Mouse (Mus musculus): Measurements from ENCODE around the gene Prickle3. TPM values are rescaled to one million over a fixed set of nuclear protein-coding genes. Genes with fewer than 3 reads are reported as not detected.

Gene Prickle3
- polyA plus RNA-seq, 1 experiment from 2014 or later: 11.1 TPM

DNA sequence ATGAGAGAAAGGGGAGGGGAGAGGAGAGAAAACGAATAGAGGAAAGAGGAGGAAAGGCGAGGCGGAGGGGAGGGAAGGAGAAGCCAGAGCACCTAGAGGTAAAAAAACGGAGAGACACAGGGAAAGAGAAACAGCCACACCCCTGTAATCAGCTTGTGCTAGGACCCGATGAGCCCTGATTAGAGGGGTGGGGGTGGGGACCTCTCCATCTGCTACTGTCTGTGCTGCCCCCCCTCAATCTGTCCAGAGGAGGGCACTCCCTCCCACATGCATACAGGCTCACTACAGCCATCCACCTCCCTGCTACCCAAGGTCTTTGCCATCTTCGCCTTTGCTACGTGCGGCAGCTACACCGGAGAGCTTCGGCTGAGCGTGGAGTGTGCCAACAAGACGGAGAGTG lies 16.3 kb upstream of the Prickle3 start:
- peaks cover 5% of the 10 kb centered on the region; the same call in 1 of the 2 replicates for H3K27me3 ChIP-seq (ENCODE audit: control insufficient read depth, insufficient read depth, low read length)
- no peak overlapping the region for H3K9ac ChIP-seq (ENCODE audit: low read length)
- H3K27ac ChIP-seq (ENCODE audit: low read length): no peak overlapping the region
- H3K4me3 ChIP-seq (replicated peaks; ENCODE audit: low read length): no peak overlapping the region
- WGBS: 26% methylated on average over 12 of the region's 12 CpGs
- ATAC-seq (ENCODE audit: insufficient read depth, low FRiP score): no peak
- no peak overlapping the region for H3K4me2 ChIP-seq (ENCODE audit: low read depth, low read length)
- H3K36me3 ChIP-seq (ENCODE audit: control insufficient read depth, insufficient read depth, low read length): no peaks in the 10 kb centered on the region
- H3K4me1 ChIP-seq (ENCODE audit: control insufficient read depth, insufficient read depth, low read length): no peaks in the 10 kb centered on the region
- no peaks in the 10 kb centered on the region for H3K9me3 ChIP-seq (replicated peaks; ENCODE audit: control insufficient read depth, low read length)

DNA sequence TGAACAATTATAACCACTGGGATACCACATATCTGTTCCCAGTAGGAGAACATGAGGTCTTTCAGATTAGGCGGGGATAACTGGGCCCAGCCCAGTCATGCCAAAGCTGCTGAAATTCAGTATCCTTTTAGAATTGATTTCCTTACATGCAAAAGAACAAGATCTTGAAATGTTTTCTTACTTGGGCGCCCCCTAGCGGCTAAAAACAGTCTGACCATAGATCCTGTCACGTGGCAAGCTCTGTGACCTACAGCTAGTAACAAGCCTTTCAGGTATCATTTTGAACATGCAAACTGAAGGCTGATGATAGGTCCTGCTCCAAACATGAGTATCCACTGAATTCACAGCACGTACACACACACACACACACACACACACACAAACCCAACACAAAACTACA lies 11.7 kb upstream of the Prickle3 start:
- no peaks in the 10 kb centered on the region for H3K36me3 ChIP-seq (ENCODE audit: control insufficient read depth, insufficient read depth, low read length)

DNA sequence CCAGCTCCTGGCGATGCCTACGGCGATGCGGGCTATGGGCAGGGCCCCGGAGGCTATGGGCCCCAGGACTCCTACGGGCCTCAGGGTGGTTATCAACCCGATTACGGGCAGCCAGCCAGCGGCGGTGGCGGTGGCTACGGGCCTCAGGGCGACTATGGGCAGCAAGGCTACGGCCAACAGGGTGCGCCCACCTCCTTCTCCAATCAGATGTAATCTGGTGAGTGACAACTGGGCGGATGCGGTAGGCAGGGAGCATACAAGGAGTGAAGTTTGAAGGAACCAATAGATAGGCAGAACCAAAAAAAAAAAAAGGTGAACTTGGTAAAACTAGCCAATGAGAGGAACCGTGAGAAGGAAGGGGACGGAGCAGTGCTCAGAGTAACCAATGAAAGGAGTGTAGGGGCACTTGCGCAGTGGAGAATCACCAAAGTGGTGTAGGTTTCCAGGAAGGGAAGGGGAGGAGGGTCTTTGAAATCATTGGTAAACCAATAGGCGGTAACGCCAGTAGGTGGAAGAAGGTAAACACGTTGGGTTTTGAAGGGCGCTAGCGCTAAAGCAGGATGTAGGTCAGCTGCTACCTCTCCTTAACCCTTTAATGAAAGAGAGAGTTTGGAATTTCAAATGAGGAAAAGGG lies 8.3 kb upstream of the Prickle3 start:
- peak overlapping the region; percentile 86 for H3K9ac ChIP-seq (ENCODE audit: low read length)
- H3K27ac ChIP-seq (ENCODE audit: low read length): peak overlapping the region; percentile 82
- peak overlapping the region; percentile 52 for H3K4me2 ChIP-seq (ENCODE audit: low read depth, low read length)
- no peaks in the 10 kb centered on the region for H3K27me3 ChIP-seq (ENCODE audit: control insufficient read depth, insufficient read depth, low read length)
- WGBS: 16% methylated on average over 25 of the region's 25 CpGs
- no peaks in the 10 kb centered on the region for H3K9me3 ChIP-seq (replicated peaks; ENCODE audit: control insufficient read depth, low read length)
- H3K36me3 ChIP-seq (ENCODE audit: control insufficient read depth, insufficient read depth, low read length): no peaks in the 10 kb centered on the region
- peak overlapping the region; percentile 54 for H3K4me3 ChIP-seq (replicated peaks; ENCODE audit: low read length)
- ATAC-seq (ENCODE audit: insufficient read depth, low FRiP score): peak; percentile 97
- H3K4me1 ChIP-seq (ENCODE audit: control insufficient read depth, insufficient read depth, low read length): no peaks in the 10 kb centered on the region

More for the DNA sequence above, 11.7 kb upstream of the Prickle3 start:
- H3K4me1 ChIP-seq (ENCODE audit: control insufficient read depth, insufficient read depth, low read length): no peaks in the 10 kb centered on the region
- no peak for ATAC-seq (ENCODE audit: insufficient read depth, low FRiP score)
- no peak overlapping the region for H3K4me3 ChIP-seq (replicated peaks; ENCODE audit: low read length)
- 10% methylated on average over 5 of the region's 5 CpGs for WGBS
- no peak overlapping the region for H3K9ac ChIP-seq (ENCODE audit: low read length)
- H3K9me3 ChIP-seq (replicated peaks; ENCODE audit: control insufficient read depth, low read length): no peaks in the 10 kb centered on the region
- no peak overlapping the region for H3K27ac ChIP-seq (ENCODE audit: low read length)
- no peaks in the 10 kb centered on the region for H3K27me3 ChIP-seq (ENCODE audit: control insufficient read depth, insufficient read depth, low read length)
- no peak overlapping the region for H3K4me2 ChIP-seq (ENCODE audit: low read depth, low read length)

DNA sequence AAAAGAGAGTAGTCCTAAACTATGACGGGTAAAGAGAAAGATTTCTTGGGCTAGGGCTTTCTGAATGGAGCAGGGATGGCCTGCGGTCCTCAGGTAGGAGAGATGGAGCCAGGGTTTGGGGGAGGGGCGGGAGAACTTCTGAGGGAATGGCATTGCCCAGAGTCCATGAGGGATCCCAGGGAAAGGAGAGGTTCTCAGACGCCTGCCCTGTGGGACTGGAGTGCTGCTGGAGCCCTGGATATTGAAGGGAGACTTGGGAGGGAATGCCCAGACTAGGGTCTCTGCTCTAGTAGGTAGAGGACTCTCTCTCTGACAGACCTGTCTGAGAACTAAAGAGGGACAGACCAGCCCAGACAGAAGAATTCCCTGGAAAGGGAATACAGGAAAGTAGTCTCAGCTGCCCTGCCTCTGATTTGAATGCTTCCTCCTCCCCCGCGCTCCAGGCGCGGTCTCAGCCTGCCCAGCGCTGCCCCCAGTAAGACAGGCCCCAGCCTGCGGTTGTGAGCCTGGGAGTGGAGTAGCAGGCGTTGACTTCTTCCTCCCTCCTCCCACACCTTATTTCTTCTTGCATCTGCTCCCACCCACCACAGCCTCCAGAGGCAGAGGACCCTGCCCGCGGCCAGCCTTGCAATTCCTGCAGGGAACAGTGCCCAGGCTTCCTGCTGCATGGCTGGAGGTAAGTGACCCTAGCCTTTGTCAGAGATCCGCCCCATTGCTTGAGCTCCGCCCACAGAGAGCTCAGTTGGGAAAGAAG lies 1.1 kb downstream of the Prickle3 start:
- peak overlapping the region; percentile 76 for H3K9ac ChIP-seq (ENCODE audit: low read length)
- peak overlapping the region; percentile 64 for H3K4me2 ChIP-seq (ENCODE audit: low read depth, low read length)
- H3K27ac ChIP-seq (ENCODE audit: low read length): peak overlapping the region; percentile 89
- peak; percentile 79 for ATAC-seq (ENCODE audit: insufficient read depth, low FRiP score)
- H3K4me3 ChIP-seq (replicated peaks; ENCODE audit: low read length): peak overlapping the region; percentile 54
- H3K27me3 ChIP-seq (ENCODE audit: control insufficient read depth, insufficient read depth, low read length): no peaks in the 10 kb centered on the region
- 27% methylated on average over 12 of the region's 15 CpGs for WGBS
- no peaks in the 10 kb centered on the region for H3K36me3 ChIP-seq (ENCODE audit: control insufficient read depth, insufficient read depth, low read length)
- peaks cover 3% of the 10 kb centered on the region; the same call in 1 of the 2 replicates for H3K4me1 ChIP-seq (ENCODE audit: control insufficient read depth, insufficient read depth, low read length)
- no peaks in the 10 kb centered on the region for H3K9me3 ChIP-seq (replicated peaks; ENCODE audit: control insufficient read depth, low read length)

DNA sequence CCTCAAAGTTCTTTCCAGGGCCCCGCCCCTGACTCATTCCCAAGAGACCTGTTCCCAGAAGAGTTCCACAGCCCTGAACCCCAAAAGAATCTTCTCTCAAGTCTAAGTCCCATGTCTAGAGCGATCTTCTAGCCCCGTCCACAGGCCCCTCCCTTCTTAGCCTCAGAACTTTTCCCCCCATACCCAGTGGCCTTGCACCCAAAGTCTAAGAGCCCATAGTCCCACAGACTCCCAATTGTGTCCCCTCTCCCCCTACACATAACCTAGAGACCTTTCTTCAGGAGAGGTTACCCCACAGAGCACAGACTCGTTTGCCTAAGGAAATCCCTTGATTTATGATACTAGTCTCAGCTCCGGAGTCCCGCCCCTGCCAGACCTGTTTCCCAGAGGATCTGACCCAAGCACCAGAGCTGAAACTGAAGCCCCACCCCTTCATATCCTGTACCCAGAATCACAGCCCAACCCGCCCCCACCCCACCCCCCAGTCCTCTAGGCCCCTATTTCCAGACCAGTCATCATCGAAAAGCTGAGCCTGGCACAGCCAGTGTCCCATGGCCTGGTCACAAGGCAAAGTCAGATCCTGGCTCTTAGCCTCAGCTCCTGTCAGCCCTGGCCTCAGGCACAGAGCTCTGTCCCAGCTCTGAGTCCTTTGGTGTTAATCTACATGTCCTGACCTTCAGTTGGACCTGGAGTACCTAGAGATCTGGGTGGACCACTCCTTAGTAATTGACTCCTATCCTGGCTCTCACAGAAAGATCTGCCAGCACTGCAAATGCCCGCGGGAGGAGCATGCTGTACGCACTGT lies 1.9 kb downstream of the Prickle3 start:
- Histone ChIP-seq H3K36me3 (ENCODE audit: control insufficient read depth, insufficient read depth, low read length) (no peaks in the 10 kb centered on the region; the same call in 1 of the 2 replicates), H3K4me3 (replicated peaks; ENCODE audit: low read length) (peak overlapping the region; percentile 54), H3K4me2 (ENCODE audit: low read depth, low read length) (peak overlapping the region; percentile 64), H3K27ac (ENCODE audit: low read length) (peak overlapping the region; percentile 89), H3K9ac (ENCODE audit: low read length) (peak overlapping the region; percentile 76; the same call in 1 of the 2 replicates), H3K27me3 (ENCODE audit: control insufficient read depth, insufficient read depth, low read length) (no peaks in the 10 kb centered on the region), H3K4me1 (ENCODE audit: control insufficient read depth, insufficient read depth, low read length) (peaks cover 3% of the 10 kb centered on the region; the same call in 1 of the 2 replicates), H3K9me3 (replicated peaks; ENCODE audit: control insufficient read depth, low read length) (no peaks in the 10 kb centered on the region)
- peak; percentile 38 for ATAC-seq (ENCODE audit: insufficient read depth, low FRiP score)
- WGBS: 47% methylated on average over 11 of the region's 11 CpGs

DNA sequence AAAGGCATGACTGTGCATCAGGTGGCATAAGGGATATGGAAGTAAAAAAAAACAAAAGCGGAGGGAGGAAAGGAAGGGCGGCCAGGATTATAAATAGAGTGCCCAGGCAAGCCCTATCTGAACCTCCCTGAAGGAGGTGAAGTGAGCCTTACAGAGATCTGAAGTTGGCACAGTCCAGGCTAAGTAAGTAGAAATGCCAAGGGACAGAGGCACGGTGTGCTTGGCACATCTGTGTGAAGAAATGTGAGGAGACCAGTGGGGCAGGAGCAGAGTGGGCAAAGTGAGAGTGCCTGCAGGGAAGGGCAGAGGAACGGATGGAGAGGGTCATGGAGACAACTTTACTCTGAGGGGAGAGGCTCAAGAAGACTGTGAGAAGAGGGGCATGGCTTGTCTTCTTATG lies 4.0 kb downstream of the Prickle3 start:
- 75% methylated on average over 4 of the region's 4 CpGs for WGBS

DNA sequence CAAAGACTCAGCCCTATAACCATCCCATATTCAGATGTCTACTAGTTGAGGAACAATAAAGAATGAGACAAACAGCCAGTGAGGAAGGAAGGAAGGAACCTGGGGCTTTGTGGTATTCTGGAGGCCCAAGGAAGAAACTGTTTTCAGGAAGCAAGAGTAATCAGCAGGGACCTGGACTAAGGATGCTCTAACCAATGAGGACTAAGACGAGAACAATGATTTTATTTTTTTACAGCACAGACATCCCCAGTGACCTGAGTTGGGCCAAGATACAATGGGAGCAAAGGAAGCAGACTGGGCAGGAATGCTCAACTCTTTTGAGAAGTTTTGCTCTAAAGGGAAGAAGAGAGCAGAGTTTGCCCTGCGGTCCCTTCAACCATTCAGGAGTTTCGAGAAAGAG lies 5.9 kb downstream of the Prickle3 start:
- no peak overlapping the region for H3K4me3 ChIP-seq (replicated peaks; ENCODE audit: low read length)
- 73% methylated on average over 3 of the region's 3 CpGs for WGBS
- ATAC-seq (ENCODE audit: insufficient read depth, low FRiP score): no peak
- H3K27me3 ChIP-seq (ENCODE audit: control insufficient read depth, insufficient read depth, low read length): no peaks in the 10 kb centered on the region
- no peak overlapping the region for H3K4me2 ChIP-seq (ENCODE audit: low read depth, low read length)
- H3K9ac ChIP-seq (ENCODE audit: low read length): no peak overlapping the region
- H3K36me3 ChIP-seq (ENCODE audit: control insufficient read depth, insufficient read depth, low read length): peaks cover 3% of the 10 kb centered on the region; the same call in 1 of the 2 replicates
- H3K9me3 ChIP-seq (replicated peaks; ENCODE audit: control insufficient read depth, low read length): no peaks in the 10 kb centered on the region
- peaks cover 3% of the 10 kb centered on the region; the same call in 1 of the 2 replicates for H3K4me1 ChIP-seq (ENCODE audit: control insufficient read depth, insufficient read depth, low read length)
- H3K27ac ChIP-seq (ENCODE audit: low read length): peak overlapping the region; percentile 23; the same call in 1 of the 2 replicates

More for the DNA sequence above, 4.0 kb downstream of the Prickle3 start:
- peaks cover 3% of the 10 kb centered on the region; the same call in 1 of the 2 replicates for H3K4me1 ChIP-seq (ENCODE audit: control insufficient read depth, insufficient read depth, low read length)
- no peak overlapping the region for H3K4me3 ChIP-seq (replicated peaks; ENCODE audit: low read length)
- no peak for ATAC-seq (ENCODE audit: insufficient read depth, low FRiP score)
- H3K9me3 ChIP-seq (replicated peaks; ENCODE audit: control insufficient read depth, low read length): no peaks in the 10 kb centered on the region
- H3K36me3 ChIP-seq (ENCODE audit: control insufficient read depth, insufficient read depth, low read length): peaks cover 3% of the 10 kb centered on the region; the same call in 1 of the 2 replicates
- H3K27me3 ChIP-seq (ENCODE audit: control insufficient read depth, insufficient read depth, low read length): no peaks in the 10 kb centered on the region
- no peak overlapping the region for H3K27ac ChIP-seq (ENCODE audit: low read length)
- H3K4me2 ChIP-seq (ENCODE audit: low read depth, low read length): no peak overlapping the region
- H3K9ac ChIP-seq (ENCODE audit: low read length): no peak overlapping the region

DNA sequence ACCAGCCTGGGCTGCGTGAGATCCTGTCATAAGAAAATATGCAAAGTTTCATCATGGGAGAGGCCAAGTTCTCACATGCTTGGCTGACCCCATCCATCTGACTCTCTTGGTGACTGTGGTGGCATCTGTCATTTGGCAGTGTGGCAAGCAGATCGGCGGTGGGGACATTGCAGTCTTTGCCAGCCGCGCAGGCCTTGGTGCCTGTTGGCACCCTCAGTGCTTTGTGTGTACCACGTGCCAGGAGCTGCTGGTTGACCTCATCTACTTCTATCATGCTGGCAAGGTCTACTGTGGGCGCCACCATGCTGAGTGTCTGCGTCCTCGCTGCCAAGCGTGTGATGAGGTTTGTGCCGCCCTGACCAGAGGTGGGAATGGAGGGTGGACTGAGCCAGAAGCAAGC lies 7.7 kb downstream of the Prickle3 start:
- no peak overlapping the region for H3K9ac ChIP-seq (ENCODE audit: low read length)
- WGBS: 95% methylated on average over 11 of the region's 11 CpGs
- no peak overlapping the region for H3K27ac ChIP-seq (ENCODE audit: low read length)

More for the DNA sequence above, 7.7 kb downstream of the Prickle3 start:
- no peaks in the 10 kb centered on the region for H3K4me1 ChIP-seq (ENCODE audit: control insufficient read depth, insufficient read depth, low read length)
- H3K4me3 ChIP-seq (replicated peaks; ENCODE audit: low read length): no peak overlapping the region
- H3K4me2 ChIP-seq (ENCODE audit: low read depth, low read length): no peak overlapping the region
- H3K9me3 ChIP-seq (replicated peaks; ENCODE audit: control insufficient read depth, low read length): no peaks in the 10 kb centered on the region
- ATAC-seq (ENCODE audit: insufficient read depth, low FRiP score): no peak
- H3K27me3 ChIP-seq (ENCODE audit: control insufficient read depth, insufficient read depth, low read length): no peaks in the 10 kb centered on the region
- H3K36me3 ChIP-seq (ENCODE audit: control insufficient read depth, insufficient read depth, low read length): peaks cover 3% of the 10 kb centered on the region; the same call in 1 of the 2 replicates

All from stomach, embryonic 16.5 days (tissue).